Mouse (Mus musculus) forebrain, embryonic 14.5 days (tissue): ENCODE results near the gene Tmprss2. TPM values are rescaled to one million over a fixed set of nuclear protein-coding genes. Genes with fewer than 3 reads are reported as not detected.
"Not testable (repeated sequence)": the region's sequence is repeated elsewhere in the genome, so short reads cannot be mapped to it uniquely, and the experiment has no call there.

Experiments used
- ATAC-seq: fragments of 200-750 bp; cut with Nextera tagmentation; 2 replicates; pipeline ENCODE4 v1.8.0; 2017; ENCODE audit warnings: mild to moderate bottlenecking, moderate library complexity
- DNase-seq: peaks from one replicate; pipeline ENCODE4 v3.0.0-alpha.2; 2015; ENCODE audit warnings: low spot score
- H3K27ac ChIP-seq: fragments of 300-500 bp; sonication (generic); 2 replicates; pipeline ENCODE4 v1.5.1; 2014; ENCODE audit warnings: low read depth, mild to moderate bottlenecking, control low read depth, low read length, moderate library complexity
- H3K27me3 ChIP-seq: fragments of 300-500 bp; sonication (generic); replicated peaks from 2 replicates; pipeline ENCODE4 v1.6.1; 2014; ENCODE audit warnings: low read length, control low read depth, mixed read lengths; ENCODE audit not compliant: control insufficient read depth, insufficient read depth
- H3K36me3 ChIP-seq: fragments of 300-500 bp; sonication (generic); 2 replicates; pipeline ENCODE4 v1.6.1; 2014; ENCODE audit warnings: low read length, control low read depth; ENCODE audit not compliant: control insufficient read depth, insufficient read depth
- H3K4me1 ChIP-seq: fragments of 300-500 bp; sonication (generic); 2 replicates; pipeline ENCODE4 v1.6.1; 2014; ENCODE audit warnings: antibody characterized with exemption, low read length, control low read depth; ENCODE audit not compliant: control insufficient read depth, insufficient read depth
- H3K4me2 ChIP-seq: fragments of 300-500 bp; sonication (generic); 2 replicates; pipeline ENCODE4 v1.6.1; 2014; ENCODE audit warnings: mild to moderate bottlenecking, control low read depth, low read length
- H3K4me3 ChIP-seq: fragments of 300-500 bp; sonication (generic); 2 replicates; pipeline ENCODE4 v1.5.1; 2014; ENCODE audit warnings: low read depth, low read length, control low read depth
- H3K9ac ChIP-seq: fragments of 300-500 bp; sonication (generic); 2 replicates; pipeline ENCODE4 v1.6.1; 2014; ENCODE audit warnings: mild to moderate bottlenecking, low read length, control low read depth, moderate library complexity
- H3K9me3 ChIP-seq: fragments of 300-500 bp; sonication (generic); replicated peaks from 2 replicates; pipeline ENCODE4 v1.6.1; 2016; ENCODE audit warnings: low read length, control low read depth, mixed read lengths; ENCODE audit not compliant: control insufficient read depth
- WGBS: fragments of 180-500 bp; shearing (Covaris S2); extraction: QIAGEN DNeasy Blood & Tissue Kit; methylation state at CpG from one replicate; pipeline ENCODE4 v1.1.7; 2014; 5-methylcytosine and 5-hydroxymethylcytosine counted together
- polyA plus RNA-seq: library from polyadenylated mRNA; unstranded; fragments of >200 nt; fragmentation: Nextera tagmentation; extraction: Ambion mirVana; gene quantifications from 2 replicates; pipeline ENCODE4 v1.2.1, GENCODE M21; 2014

The Tmprss2 gene
- polyA plus RNA-seq, 1 experiment from 2014 or later = not detected

- H3K36me3 ChIP-seq = no peaks in the 10 kb centered on the region
- H3K27me3 ChIP-seq = no peaks in the 10 kb centered on the region
- no peak for ATAC-seq
- H3K27ac ChIP-seq = no peak overlapping the region
- H3K9me3 ChIP-seq = no peaks in the 10 kb centered on the region
- no peak for DNase-seq
- H3K4me3 ChIP-seq = no peak overlapping the region
- H3K4me2 ChIP-seq = no peak overlapping the region
- H3K4me1 ChIP-seq = no peaks in the 10 kb centered on the region
- H3K9ac ChIP-seq = no peak overlapping the region
- 77% methylated on average over 2 of the region's 2 CpGs for WGBS
These were observed 10.4 kb downstream of the Tmprss2 start for GRCm38 (mm10) chr16:97600591-97600990.

GRCm38 (mm10) chr16:97598046-97598445 is 12.9 kb downstream of the Tmprss2 start:
- Histone ChIP-seq H3K9ac (no peak overlapping the region), H3K4me1 (no peaks in the 10 kb centered on the region), H3K4me3 (no peak overlapping the region), H3K4me2 (no peak overlapping the region), H3K27me3 (no peaks in the 10 kb centered on the region), H3K36me3 (no peaks in the 10 kb centered on the region), H3K27ac (no peak overlapping the region), H3K9me3 (no peaks in the 10 kb centered on the region)
- ATAC-seq = no peak
- WGBS = 93% methylated on average over 2 of the region's 2 CpGs
- no peak for DNase-seq

GRCm38 (mm10) chr16:97593816-97594509 is 17.0 kb downstream of the Tmprss2 start:
- Histone ChIP-seq H3K27ac (no peak overlapping the region), H3K9ac (no peak overlapping the region), H3K36me3 (no peaks in the 10 kb centered on the region), H3K4me3 (no peak overlapping the region), H3K4me1 (no peaks in the 10 kb centered on the region), H3K4me2 (no peak overlapping the region), H3K27me3 (no peaks in the 10 kb centered on the region), H3K9me3 (no peaks in the 10 kb centered on the region)
- DNase-seq = no peak
- 78% methylated on average over 4 of the region's 4 CpGs for WGBS
- ATAC-seq = no peak

- ATAC-seq (no peak), DNase-seq (peak; percentile 75)
- Histone ChIP-seq H3K4me1 (no peaks in the 10 kb centered on the region), H3K9me3 (no peaks in the 10 kb centered on the region), H3K36me3 (no peaks in the 10 kb centered on the region), H3K4me3 (no peak overlapping the region), H3K27ac (no peak overlapping the region), H3K9ac (no peak overlapping the region), H3K27me3 (no peaks in the 10 kb centered on the region), H3K4me2 (no peak overlapping the region)
- WGBS = 14% methylated on average over 1 of the region's 1 CpGs
These were observed 17.9 kb downstream of the Tmprss2 start for GRCm38 (mm10) chr16:97593057-97593456.

- no peak overlapping the region for H3K4me3 ChIP-seq
- H3K27me3 ChIP-seq = no peaks in the 10 kb centered on the region
- no peaks in the 10 kb centered on the region for H3K4me1 ChIP-seq
- no peak overlapping the region for H3K4me2 ChIP-seq
- DNase-seq = no peak
- H3K9ac ChIP-seq = no peak overlapping the region
- ATAC-seq = no peak
- WGBS = 88% methylated on average over 2 of the region's 2 CpGs
- no peaks in the 10 kb centered on the region for H3K9me3 ChIP-seq
- no peak overlapping the region for H3K27ac ChIP-seq
- no peaks in the 10 kb centered on the region for H3K36me3 ChIP-seq
These were observed 19.5 kb downstream of the Tmprss2 start for GRCm38 (mm10) chr16:97591512-97591911.

DNA sequence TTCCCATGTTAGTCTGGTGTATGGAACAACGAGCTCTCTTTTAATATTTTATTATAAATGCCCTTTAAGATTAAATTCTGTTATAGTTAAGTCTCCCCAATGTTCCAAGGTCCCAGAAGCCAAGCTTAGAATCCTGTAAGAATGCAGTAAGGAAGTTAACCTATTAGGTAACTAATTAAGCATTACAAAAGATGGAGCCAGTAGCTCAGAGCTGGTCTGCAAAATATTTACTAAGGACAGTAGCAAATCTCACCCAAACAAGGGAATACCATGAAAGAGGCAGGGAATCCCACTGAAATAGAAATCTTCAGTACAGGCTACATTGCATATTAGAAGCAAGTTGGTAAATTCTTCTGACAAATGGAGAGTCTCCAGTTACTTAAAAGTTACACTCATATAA is 28.1 kb downstream of the Tmprss2 start:
- H3K4me2 ChIP-seq, H3K4me3 ChIP-seq: not testable (repeated sequence)
- WGBS = 75% methylated on average over 1 of the region's 1 CpGs

GRCm38 (mm10) chr16:97569426-97569825 is 41.6 kb downstream of the Tmprss2 start:
- H3K27me3 ChIP-seq = no peaks in the 10 kb centered on the region
- no peaks in the 10 kb centered on the region for H3K36me3 ChIP-seq
- H3K27ac ChIP-seq = no peak overlapping the region
- no peak overlapping the region for H3K9ac ChIP-seq
- no peak for DNase-seq
- H3K9me3 ChIP-seq = no peaks in the 10 kb centered on the region
- ATAC-seq = no peak
- H3K4me3 ChIP-seq = no peak overlapping the region
- 56% methylated on average over 1 of the region's 1 CpGs for WGBS
- H3K4me1 ChIP-seq = no peaks in the 10 kb centered on the region
- no peak overlapping the region for H3K4me2 ChIP-seq

More for the DNA sequence above, 28.1 kb downstream of the Tmprss2 start:
- H3K9me3 ChIP-seq, H3K27ac ChIP-seq, H3K9ac ChIP-seq, H3K36me3 ChIP-seq, H3K4me1 ChIP-seq, DNase-seq, ATAC-seq, H3K27me3 ChIP-seq: not testable (repeated sequence)

DNA sequence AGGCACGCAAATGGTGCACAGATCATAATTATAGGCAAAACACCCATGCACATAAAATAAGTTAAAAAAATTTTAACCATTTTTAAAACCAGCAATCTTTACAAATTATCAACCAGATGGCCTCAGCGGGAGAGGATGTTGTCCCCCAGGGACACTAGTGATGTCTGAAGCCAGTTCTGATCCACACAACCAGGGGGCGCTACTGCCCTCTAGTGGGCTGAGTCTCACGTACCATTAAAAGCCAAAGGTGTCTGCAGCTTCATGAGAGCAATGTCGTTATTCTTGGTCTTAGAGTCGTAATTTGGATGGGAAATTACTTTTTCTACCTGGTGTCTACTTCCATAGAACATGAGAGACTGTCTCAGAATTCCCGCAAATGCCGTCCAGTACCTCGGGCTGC is 42.3 kb downstream of the Tmprss2 start:
- Histone ChIP-seq H3K27me3 (no peaks in the 10 kb centered on the region), H3K9me3 (no peaks in the 10 kb centered on the region)

DNA sequence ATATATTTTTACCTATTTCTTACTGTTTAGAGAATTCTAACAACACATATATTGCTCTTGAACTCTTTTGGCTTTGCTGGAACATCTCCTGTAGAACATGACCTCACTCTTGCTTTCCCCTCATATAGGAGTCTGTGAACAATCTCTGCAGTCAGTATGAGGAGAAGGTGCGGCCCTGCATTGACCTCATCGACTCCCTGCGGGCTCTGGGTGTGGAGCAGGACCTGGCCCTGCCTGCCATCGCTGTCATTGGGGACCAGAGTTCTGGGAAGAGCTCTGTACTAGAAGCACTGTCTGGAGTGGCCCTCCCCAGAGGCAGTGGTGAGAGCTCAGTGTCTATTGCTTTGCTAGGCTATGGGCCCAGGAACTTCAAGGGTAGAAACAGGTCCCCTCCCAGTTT is 66.7 kb downstream of the Tmprss2 start:
- Histone ChIP-seq H3K4me2 (no peak overlapping the region), H3K9ac (no peak overlapping the region), H3K4me3 (no peak overlapping the region), H3K27ac (no peak overlapping the region), H3K27me3 (no peaks in the 10 kb centered on the region), H3K9me3 (no peaks in the 10 kb centered on the region), H3K36me3 (no peaks in the 10 kb centered on the region), H3K4me1 (no peaks in the 10 kb centered on the region)
- ATAC-seq = no peak
- 80% methylated on average over 4 of the region's 4 CpGs for WGBS
- no peak for DNase-seq

More for the DNA sequence above, 42.3 kb downstream of the Tmprss2 start:
- ATAC-seq (no peak), DNase-seq (peak; percentile 23)
- H3K4me3 ChIP-seq = no peak overlapping the region
- WGBS = 66% methylated on average over 9 of the region's 9 CpGs
- no peak overlapping the region for H3K27ac ChIP-seq
- no peak overlapping the region for H3K4me2 ChIP-seq
- H3K4me1 ChIP-seq = no peaks in the 10 kb centered on the region
- no peaks in the 10 kb centered on the region for H3K36me3 ChIP-seq
- no peak overlapping the region for H3K9ac ChIP-seq
